Mouse (Mus musculus): ENCODE data around the gene Acp1. TPM values are rescaled to one million over a fixed set of nuclear protein-coding genes. Genes with fewer than 3 reads are reported as not detected.

The Acp1 gene
- total RNA-seq (2023), result 22.2 TPM

DNA sequence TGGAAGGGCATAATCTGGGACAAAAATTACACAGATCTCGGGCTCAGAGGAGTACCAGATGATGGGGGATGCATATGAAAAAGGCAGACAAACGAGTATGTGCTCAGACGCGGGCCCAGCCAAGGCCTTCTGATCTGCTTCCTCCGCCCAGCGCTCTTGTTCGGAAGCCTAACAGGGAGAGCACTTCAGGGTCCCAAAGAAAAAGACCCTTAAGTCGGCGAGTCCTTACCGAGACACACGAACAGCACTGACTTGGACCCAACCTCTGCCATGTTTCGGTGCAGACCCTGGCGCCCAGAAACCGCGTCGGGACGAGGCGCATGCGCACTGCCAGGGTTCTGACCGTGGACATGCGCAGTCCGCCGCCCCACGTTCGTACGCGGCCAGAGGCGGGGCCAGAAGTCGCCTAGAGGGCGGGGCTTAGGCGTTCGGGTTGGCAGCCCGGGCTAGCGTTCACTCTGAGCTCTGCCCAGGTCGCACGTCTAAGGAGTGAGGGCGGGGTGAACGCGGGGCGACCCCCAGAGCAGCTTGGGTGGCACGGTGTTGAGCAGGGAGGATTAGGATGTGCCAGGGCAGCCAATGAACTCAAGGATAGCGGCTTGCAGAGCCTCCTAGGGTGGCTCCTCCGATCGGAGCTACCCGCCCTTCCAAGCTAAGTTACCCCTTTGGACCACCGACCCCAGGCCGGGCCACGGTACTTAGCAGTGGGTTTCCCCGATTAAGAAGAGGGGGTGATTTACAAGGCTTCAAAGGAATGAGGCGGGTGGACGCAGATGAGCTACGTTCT is at the start of gene Acp1, which contains the start of gene Sh3yl1:
Gene Acp1, minus strand, starts transcription at position 329 of the 787 bp plus-strand sequence.
Gene Sh3yl1, plus strand, starts transcription at position 408 of the 787 bp plus-strand sequence.

DNA sequence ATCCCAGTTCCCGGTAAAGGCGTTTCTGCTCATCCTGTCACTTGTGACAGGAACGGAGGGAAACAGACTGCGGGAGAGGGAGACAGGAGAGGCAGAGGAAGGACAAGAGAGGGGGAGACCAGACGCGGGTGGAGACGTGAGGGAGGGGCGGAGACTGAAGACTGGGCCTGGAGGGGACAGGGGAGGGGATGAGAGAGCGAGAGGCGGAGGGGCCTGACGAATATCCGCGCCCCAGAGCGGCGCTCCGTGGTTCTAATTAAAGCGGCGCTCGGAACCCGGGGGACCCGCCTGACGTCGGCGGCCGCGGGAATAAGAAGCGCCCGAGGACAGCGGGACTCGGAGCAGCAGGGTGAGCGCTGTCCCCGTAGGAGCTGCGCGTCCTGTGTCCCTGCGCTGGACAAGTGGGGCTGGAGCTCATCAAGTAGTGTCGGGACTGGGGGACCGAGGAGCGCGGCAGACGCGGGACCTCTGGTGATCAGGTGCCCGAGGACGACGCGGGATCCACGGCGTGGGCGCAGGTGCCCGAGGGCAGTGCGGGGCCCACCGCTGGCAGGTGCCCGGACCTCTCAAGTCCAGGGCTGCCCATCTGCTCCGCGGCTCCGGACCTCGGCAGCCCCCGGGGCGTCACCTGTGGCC is 27.3 kb downstream of the Acp1 start, which contains the start of gene Alkal2:
Gene Alkal2, plus strand, starts transcription at position 337 of the 636 bp plus-strand sequence.

Other genes with a start within 250 kb of the Acp1 start
- not detected for gene Alkal2, start 27.3 kb downstream of the Acp1 start, total RNA-seq (2023)
- 0.64 TPM for gene Sh3yl1, start 79 bp upstream of the Acp1 start, total RNA-seq (2023)
- not detected for gene Fam110c, start 162.3 kb upstream of the Acp1 start, total RNA-seq (2023)

Data from CD4-positive naive resting alpha-beta T cell, adult 76 days (primary cell).